Mouse (Mus musculus): Measurements from ENCODE around the gene Coro6. TPM values are rescaled to one million over a fixed set of nuclear protein-coding genes. Genes with fewer than 3 reads are reported as not detected.
A peak's percentile ranks its signal among the peaks of the same experiment; 100 is the strongest.

Coro6 gene
- polyA plus RNA-seq, 1 experiment, result 0.33 TPM

- H3K27me3 ChIP-seq (ENCODE audit: control insufficient read depth, insufficient read depth, low read length), result no peaks in the 10 kb centered on the region
- peaks cover 14% of the 10 kb centered on the region for H3K4me1 ChIP-seq (ENCODE audit: control insufficient read depth, insufficient read depth, insufficient read length, low read length)
- no peak for TF ChIP-seq POLR2A (IDR thresholded peaks at IDR 0.05; ENCODE audit: low read depth, low read length)
- TF ChIP-seq CTCF (IDR thresholded peaks at IDR 0.05; ENCODE audit: extremely low read depth, insufficient read length, insufficient replicate concordance, low read depth, low read length), result no peak
- no peak overlapping the region for H3K4me3 ChIP-seq (ENCODE audit: low read depth, low read length)
- 91% methylated on average over 16 of the region's 16 CpGs for WGBS
- no peak overlapping the region for H3K27ac ChIP-seq (ENCODE audit: insufficient read depth, low read depth, low read length)
- H3K36me3 ChIP-seq (ENCODE audit: control insufficient read depth, insufficient read depth, low read length), result no peaks in the 10 kb centered on the region; the same call in 1 of the 2 replicates
Measured at GRCm38 (mm10) chr11:77472775-77473174, 10.6 kb downstream of the Coro6 start.

DNA sequence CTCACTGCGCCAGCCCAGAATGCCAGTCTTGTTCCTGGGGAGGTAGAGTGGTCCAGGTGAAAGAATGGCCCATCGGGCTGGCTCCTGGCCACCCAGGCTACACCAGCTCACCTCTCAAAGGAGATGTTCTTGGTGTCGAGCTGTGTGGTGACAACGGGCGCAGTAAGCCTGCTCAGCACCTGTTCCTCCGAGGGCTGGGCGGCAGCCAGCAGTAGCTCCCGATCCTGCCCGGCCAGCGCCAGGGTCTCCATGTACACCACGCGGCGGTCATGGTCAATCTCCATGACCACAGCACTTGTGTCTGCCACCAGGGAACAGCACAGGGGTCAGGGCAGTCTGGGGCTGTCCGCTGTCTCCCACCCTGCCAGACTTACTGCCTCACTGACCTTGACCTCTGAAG, 14.0 kb downstream of the Coro6 start:
- Histone ChIP-seq H3K27ac (ENCODE audit: insufficient read depth, low read depth, low read length) (no peak overlapping the region), H3K4me1 (ENCODE audit: control insufficient read depth, insufficient read depth, insufficient read length, low read length) (peaks cover 13% of the 10 kb centered on the region), H3K27me3 (ENCODE audit: control insufficient read depth, insufficient read depth, low read length) (no peaks in the 10 kb centered on the region), H3K36me3 (ENCODE audit: control insufficient read depth, insufficient read depth, low read length) (no peaks in the 10 kb centered on the region), H3K4me3 (ENCODE audit: low read depth, low read length) (no peak overlapping the region)
- 75% methylated on average over 14 of the region's 14 CpGs for WGBS
- TF ChIP-seq POLR2A (IDR thresholded peaks at IDR 0.05; ENCODE audit: low read depth, low read length) (no peak), CTCF (IDR thresholded peaks at IDR 0.05; ENCODE audit: extremely low read depth, insufficient read length, insufficient replicate concordance, low read depth, low read length) (no peak)

DNA sequence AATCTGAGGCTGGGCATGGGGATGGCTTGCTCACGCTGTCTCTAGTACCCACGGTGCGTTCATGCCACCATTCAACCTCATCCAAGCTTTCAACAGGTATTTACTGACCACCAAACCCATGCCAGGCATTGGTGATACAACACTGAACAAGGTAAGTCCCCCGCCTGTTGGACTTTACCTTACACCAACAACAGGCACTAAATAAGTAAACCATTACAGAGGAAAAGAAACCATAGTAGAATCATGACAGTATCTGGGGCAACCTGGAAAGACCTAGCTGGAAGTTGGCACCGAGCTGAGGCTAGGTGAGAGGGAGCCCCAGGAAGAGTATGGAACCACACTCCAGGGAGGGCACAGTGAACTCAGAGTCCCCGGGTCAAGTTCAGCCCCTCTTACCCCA, 14.7 kb downstream of the Coro6 start:
- Histone ChIP-seq H3K4me1 (ENCODE audit: control insufficient read depth, insufficient read depth, insufficient read length, low read length) (peaks cover 13% of the 10 kb centered on the region), H3K4me3 (ENCODE audit: low read depth, low read length) (peak overlapping the region; percentile 10; the same call in 1 of the 2 replicates), H3K27me3 (ENCODE audit: control insufficient read depth, insufficient read depth, low read length) (no peaks in the 10 kb centered on the region), H3K36me3 (ENCODE audit: control insufficient read depth, insufficient read depth, low read length) (no peaks in the 10 kb centered on the region), H3K27ac (ENCODE audit: insufficient read depth, low read depth, low read length) (no peak overlapping the region)
- no peak for TF ChIP-seq POLR2A (IDR thresholded peaks at IDR 0.05; ENCODE audit: low read depth, low read length)
- no peak for TF ChIP-seq CTCF (IDR thresholded peaks at IDR 0.05; ENCODE audit: extremely low read depth, insufficient read length, insufficient replicate concordance, low read depth, low read length)
- 34% methylated on average over 6 of the region's 6 CpGs for WGBS

- WGBS, result 53% methylated on average over 3 of the region's 3 CpGs
- Histone ChIP-seq H3K36me3 (ENCODE audit: control insufficient read depth, insufficient read depth, low read length) (no peaks in the 10 kb centered on the region), H3K4me3 (ENCODE audit: low read depth, low read length) (no peak overlapping the region), H3K27me3 (ENCODE audit: control insufficient read depth, insufficient read depth, low read length) (no peaks in the 10 kb centered on the region), H3K27ac (ENCODE audit: insufficient read depth, low read depth, low read length) (no peak overlapping the region), H3K4me1 (ENCODE audit: control insufficient read depth, insufficient read depth, insufficient read length, low read length) (no peaks in the 10 kb centered on the region)
- TF ChIP-seq CTCF (IDR thresholded peaks at IDR 0.05; ENCODE audit: extremely low read depth, insufficient read length, insufficient replicate concordance, low read depth, low read length) (no peak), POLR2A (IDR thresholded peaks at IDR 0.05; ENCODE audit: low read depth, low read length) (no peak)
Measured at GRCm38 (mm10) chr11:77483043-77483442, 20.8 kb downstream of the Coro6 start.

- WGBS, result 41% methylated on average over 11 of the region's 11 CpGs
- Histone ChIP-seq H3K36me3 (ENCODE audit: control insufficient read depth, insufficient read depth, low read length) (no peaks in the 10 kb centered on the region), H3K4me1 (ENCODE audit: control insufficient read depth, insufficient read depth, insufficient read length, low read length) (no peaks in the 10 kb centered on the region), H3K27ac (ENCODE audit: insufficient read depth, low read depth, low read length) (no peak overlapping the region), H3K4me3 (ENCODE audit: low read depth, low read length) (no peak overlapping the region), H3K27me3 (ENCODE audit: control insufficient read depth, insufficient read depth, low read length) (no peaks in the 10 kb centered on the region)
- TF ChIP-seq CTCF (IDR thresholded peaks at IDR 0.05; ENCODE audit: extremely low read depth, insufficient read length, insufficient replicate concordance, low read depth, low read length), result no peak
Measured at GRCm38 (mm10) chr11:77483510-77484255, 21.5 kb downstream of the Coro6 start.

GRCm38 (mm10) chr11:77485229-77485628, 23.0 kb downstream of the Coro6 start:
- no peaks in the 10 kb centered on the region for H3K27me3 ChIP-seq (ENCODE audit: control insufficient read depth, insufficient read depth, low read length)
- TF ChIP-seq CTCF (IDR thresholded peaks at IDR 0.05; ENCODE audit: extremely low read depth, insufficient read length, insufficient replicate concordance, low read depth, low read length) (no peak), POLR2A (IDR thresholded peaks at IDR 0.05; ENCODE audit: low read depth, low read length) (no peak)
- no peak overlapping the region for H3K4me3 ChIP-seq (ENCODE audit: low read depth, low read length)
- WGBS, result 78% methylated on average over 6 of the region's 6 CpGs
- H3K4me1 ChIP-seq (ENCODE audit: control insufficient read depth, insufficient read depth, insufficient read length, low read length), result peaks cover 6% of the 10 kb centered on the region
- H3K27ac ChIP-seq (ENCODE audit: insufficient read depth, low read depth, low read length), result no peak overlapping the region
- H3K36me3 ChIP-seq (ENCODE audit: control insufficient read depth, insufficient read depth, low read length), result no peaks in the 10 kb centered on the region

DNA sequence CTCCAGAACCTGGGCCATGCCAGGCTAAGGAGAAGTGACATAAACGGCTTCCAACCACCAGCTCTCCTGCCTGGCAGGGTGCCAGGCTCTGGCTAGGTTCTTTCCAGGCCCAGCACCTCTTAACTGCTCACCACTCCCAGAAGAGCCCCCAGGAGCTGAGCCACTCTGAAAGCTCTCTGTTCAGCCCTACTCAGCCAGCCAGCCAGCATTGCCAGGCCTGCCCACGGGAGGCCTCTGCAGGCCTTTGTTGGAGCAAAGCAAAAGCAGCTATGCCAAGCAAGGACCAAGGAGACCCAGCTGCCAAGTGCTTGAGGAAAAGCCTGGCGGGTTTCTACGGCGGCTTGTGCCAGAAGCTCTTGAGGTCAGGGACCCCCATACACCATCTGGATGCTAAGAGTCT, 24.6 kb downstream of the Coro6 start:
- Histone ChIP-seq H3K36me3 (ENCODE audit: control insufficient read depth, insufficient read depth, low read length) (no peaks in the 10 kb centered on the region), H3K27ac (ENCODE audit: insufficient read depth, low read depth, low read length) (no peak overlapping the region), H3K27me3 (ENCODE audit: control insufficient read depth, insufficient read depth, low read length) (no peaks in the 10 kb centered on the region), H3K4me1 (ENCODE audit: control insufficient read depth, insufficient read depth, insufficient read length, low read length) (peaks cover 11% of the 10 kb centered on the region), H3K4me3 (ENCODE audit: low read depth, low read length) (no peak overlapping the region)
- WGBS, result 62% methylated on average over 5 of the region's 5 CpGs
- TF ChIP-seq CTCF (IDR thresholded peaks at IDR 0.05; ENCODE audit: extremely low read depth, insufficient read length, insufficient replicate concordance, low read depth, low read length), result no peak
- no peak for TF ChIP-seq POLR2A (IDR thresholded peaks at IDR 0.05; ENCODE audit: low read depth, low read length)

All from small intestine, adult 2 months (tissue).